Mouse (Mus musculus): ENCODE data around the gene Ccdc78.

Gene Ccdc78

DNA sequence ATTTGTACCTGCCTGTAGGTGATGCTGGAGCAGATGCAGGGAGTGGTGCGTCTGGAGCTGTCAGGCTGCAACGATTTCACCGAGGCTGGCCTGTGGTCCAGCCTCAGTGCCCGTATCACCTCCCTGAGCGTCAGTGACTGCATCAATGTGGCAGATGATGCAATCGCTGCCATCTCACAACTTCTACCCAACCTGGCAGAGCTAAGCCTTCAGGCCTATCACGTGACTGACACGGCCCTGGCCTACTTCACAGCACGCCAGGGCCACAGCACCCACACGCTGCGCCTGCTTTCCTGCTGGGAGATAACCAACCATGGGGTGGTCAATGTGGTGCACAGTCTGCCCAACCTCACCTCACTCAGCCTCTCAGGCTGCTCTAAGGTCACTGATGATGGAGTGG, 31.3 kb downstream of the Ccdc78 start:
- no peak for DNase-seq

DNA sequence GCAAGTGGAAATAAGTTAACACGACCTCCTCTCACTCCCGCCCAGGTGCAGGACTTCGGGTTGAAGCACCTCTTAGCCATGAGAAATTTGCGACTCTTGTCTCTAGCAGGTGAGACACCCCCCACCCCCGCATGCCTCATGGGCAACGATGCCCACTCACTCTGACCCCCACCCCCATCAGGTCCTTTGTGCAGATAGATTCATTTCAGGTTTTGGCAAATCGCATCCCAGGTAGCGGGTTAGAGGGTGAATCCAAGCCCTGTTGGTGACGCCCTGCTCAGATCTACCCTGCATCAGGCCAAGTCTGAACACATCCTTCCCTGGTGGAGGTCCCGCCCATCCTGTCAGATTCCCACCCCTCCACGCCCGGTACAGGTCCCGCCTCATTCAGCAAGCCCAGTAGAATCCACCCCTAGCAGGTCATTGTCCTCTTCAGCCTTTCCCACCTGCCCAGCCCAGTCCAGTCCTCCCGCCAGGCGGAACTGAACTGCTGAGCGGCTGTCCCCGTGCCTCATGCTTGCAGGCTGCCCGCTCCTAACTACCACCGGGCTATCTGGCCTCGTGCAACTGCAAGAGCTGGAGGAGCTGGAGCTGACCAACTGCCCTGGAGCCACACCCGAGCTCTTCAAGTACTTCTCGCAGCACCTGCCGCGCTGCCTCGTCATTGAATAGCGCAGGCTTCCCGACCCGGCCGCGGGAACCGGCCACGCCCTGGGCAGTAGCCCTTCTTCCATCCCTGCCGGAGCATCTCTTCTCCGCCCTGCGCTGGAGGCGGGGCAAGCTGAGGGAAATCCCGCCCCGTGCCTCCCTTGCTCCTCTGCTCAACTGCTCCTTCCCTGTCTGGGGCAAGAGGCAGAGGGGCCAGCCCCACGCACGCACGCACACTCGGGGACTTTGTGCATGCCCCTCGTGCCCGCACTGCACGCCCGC, 32.7 kb downstream of the Ccdc78 start:
- peak; percentile 46 for DNase-seq

DNA sequence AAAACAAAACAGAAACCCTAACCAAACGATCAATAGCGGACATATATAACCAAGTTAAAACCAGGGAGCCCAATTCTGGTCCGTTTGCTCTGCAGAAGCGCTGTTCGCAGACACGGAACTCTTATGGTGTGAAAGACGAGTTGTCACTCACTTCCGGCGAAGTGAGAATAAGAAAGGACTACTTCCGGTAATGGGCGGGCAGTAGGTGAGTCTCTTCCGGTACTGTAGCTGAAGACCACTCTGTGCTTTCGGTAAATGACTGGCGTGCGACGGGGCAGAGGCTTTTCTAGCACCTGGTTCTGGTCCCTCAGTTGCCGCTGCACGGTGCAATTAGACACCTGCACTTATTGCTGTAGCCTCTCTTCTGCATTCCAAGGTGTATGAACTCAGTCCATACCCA, 37.1 kb downstream of the Ccdc78 start, which contains the start of gene Wdr24:
Gene Wdr24 (plus strand): TSS at position 176 of the 400 bp plus-strand sequence.
- peak; percentile 93 for DNase-seq

DNA sequence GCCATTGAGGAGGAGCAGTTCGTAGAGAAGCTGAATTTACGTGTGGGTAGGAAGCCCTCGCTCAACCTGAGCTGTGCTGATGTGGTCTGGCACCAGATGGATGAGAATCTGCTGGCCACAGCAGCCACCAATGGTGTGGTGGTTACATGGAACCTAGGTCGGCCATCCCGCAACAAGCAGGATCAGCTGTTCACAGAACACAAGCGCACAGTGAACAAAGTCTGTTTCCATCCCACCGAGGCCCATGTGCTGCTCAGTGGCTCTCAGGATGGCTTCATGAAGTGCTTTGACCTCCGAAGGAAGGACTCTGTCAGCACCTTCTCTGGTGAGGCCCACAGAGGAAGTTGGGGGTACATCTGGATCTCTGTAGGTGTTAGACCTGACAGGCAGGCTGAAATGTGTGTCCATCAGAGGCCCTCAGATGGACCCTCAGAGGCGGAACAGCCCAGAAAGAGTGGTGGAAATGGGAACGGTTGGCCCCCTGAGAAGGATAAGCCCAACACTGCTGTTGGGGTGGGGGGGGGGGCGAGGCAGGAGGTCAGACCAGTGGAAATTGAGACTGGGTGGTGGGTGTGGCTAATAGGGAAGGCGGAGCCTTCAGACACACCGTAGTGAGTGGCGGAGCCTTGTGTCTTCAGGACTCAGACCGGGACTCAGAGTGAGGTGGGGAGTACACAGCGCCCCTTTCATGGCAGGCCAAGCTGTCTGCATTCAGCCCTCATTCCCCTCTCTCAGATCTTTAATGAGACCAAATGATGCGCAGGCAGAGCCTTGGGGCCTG, 38.2 kb downstream of the Ccdc78 start:
- DNase-seq, result no peak

DNA sequence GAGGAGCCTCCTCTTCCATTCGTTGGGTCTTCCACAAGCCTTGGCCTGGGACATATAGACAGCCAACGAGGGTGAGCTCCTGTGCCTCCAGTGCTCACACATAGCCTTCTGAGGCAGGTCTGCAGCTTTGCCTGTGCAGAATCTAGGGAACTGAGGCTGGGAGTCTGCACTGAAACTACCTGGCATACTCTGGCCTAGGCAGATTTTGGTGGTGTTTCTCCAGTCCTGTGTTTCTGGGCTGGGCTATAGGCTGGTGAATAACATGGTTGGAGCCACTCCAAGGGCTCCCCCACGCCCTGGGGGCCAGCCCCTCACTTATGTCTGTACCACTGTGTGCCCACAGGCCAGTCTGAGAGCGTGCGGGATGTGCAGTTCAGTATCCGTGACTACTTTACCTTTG, 38.9 kb downstream of the Ccdc78 start:
- no peak for DNase-seq

DNA sequence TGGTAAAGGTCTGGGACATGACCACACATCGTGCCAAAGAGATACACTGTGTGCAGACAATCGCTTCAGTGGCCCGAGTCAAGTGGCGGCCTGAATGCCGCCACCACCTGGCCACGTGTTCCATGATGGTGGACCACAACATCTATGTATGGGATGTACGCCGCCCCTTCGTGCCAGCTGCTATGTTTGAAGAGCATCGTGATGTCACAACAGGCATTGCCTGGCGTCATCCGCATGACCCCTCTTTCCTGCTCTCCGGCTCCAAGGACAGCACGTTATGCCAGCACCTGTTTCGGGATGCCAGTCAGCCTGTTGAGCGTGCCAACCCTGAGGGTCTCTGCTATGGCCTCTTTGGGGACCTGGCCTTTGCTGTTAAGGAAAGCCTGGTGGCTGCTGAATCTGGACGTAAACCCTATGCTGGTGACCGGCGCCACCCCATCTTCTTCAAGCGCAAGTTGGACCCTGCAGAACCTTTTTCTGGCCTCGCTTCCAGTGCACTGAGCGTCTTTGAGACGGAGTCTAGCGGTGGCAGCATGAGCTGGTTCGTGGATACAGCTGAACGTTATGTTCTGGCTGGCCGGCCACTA, 39.7 kb downstream of the Ccdc78 start:
- no peak for DNase-seq

DNA sequence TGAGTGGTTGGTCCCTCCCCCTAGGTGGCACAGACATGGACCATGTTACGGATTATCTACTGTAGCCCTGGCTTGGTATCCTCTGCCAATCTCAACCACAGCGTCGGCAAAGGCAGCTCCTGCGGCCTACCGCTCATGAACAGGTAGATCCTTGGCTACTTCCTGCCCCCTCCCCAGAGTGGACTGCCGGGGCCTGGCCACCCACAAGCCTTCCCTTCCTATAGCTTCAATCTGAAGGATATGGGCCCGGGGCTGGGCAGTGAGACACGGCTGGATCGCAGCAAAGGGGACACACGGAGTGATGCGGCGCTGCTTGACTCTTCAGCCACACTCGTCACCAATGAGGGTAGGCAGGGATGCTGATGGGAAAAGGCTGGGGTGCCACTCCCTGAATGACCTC, 40.6 kb downstream of the Ccdc78 start:
- DNase-seq, result no peak

DNA sequence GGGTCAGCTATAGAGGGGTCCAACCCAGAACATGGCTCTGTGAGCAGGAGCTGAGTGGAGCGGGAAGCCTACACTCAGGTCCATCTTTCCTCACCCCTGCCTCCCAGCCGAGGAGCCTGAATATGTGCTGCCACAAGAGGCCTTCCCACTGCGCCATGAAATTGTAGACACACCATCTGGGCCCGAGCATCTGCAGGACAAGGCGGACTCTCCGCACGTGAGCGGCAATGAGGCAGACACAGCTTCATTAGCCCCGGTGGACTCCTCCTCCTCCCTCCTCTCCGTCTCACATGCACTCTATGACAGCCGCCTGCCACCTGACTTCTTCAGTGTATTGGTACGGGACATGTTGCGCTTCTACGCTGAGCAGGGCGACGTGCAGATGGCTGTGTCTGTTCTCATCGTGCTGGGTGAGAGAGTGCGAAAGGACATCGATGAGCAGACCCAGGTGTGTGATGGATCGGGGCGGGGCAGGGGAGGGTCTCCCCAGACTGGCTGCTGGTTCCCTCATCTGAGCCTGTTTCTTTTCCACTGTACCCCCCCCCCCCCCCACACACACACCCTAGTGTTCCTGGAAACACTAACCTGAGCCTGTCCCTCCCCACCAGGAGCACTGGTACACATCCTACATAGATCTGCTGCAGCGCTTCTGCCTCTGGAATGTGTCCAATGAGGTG, 41.3 kb downstream of the Ccdc78 start:
- DNase-seq, result no peak

DNA sequence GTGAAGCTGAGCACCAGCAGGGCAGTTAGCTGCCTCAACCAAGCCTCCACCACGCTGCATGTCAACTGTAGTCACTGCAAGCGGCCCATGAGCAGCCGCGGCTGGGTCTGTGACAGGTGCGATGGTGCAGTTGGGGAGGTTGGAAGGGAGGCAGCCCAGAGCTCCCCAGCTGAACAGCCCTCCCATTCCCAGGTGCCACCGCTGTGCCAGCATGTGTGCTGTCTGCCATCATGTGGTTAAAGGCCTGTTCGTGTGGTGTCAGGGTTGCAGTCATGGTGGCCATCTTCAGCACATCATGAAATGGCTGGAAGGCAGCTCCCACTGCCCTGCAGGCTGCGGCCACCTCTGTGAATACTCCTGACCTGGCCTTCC, 41.8 kb downstream of the Ccdc78 start:
- no peak for DNase-seq

DNA sequence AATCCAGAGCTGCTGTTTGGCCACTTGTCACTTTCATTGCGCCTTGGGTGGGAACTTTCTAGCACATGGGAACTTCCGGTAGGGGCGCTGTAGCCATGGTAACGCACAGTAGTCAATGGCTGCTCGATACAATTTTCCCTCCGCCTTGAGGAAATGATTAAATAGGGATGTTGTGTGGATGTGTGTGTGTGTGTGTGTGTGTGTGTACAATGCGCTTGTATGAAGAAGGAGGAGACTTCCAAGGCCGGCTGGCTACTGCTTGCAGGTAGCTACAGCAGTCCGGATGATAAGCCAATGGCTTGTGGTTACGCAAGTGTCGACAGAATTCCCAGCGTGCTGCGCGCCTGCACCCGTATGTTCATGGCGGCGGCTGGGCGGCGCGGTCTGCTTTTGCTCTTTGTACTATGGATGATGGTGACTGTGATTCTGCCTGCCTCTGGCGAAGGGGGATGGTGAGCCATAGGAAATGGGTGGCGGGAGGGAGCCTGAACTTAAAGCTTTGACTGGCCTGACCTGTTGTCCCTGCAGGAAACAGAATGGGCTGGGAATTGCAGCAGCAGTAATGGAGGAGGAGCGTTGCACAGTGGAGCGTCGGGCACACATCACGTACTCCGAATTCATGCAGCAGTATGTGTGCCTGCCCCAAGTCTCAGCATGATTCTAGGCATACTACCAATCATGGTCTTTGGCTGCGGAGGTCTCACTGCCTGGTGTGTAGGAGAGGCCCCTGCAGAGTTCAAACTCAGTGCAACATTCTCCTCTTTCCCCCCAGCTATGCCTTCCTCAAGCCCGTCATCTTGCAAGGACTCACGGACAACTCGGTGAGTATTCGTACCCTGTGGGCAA, 42.6 kb downstream of the Ccdc78 start, which contains the start of gene Jmjd8:
Gene Jmjd8 (plus strand): TSS at position 156 of the 846 bp plus-strand sequence.
- DNase-seq, result peak; percentile 91

DNA sequence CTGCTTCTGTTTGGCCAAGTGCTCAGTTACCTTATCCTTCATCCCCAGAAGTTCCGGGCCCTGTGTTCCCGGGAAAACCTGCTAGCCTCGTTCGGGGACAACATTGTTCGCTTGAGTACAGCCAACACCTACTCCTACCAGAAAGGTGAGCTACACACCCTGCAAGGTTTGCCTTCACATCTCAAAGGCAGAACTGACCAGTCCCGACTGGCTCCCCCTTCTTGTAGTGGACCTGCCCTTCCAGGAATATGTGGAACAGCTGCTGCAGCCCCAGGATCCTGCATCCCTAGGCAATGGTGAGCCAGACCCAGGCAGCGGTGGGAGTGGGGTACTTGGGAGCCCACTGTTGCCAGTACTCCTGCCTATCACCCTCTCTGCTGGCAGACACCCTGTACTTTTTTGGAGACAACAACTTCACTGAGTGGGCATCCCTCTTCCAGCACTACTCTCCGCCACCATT, 43.2 kb downstream of the Ccdc78 start:
- peak; percentile 6 for DNase-seq

DNA sequence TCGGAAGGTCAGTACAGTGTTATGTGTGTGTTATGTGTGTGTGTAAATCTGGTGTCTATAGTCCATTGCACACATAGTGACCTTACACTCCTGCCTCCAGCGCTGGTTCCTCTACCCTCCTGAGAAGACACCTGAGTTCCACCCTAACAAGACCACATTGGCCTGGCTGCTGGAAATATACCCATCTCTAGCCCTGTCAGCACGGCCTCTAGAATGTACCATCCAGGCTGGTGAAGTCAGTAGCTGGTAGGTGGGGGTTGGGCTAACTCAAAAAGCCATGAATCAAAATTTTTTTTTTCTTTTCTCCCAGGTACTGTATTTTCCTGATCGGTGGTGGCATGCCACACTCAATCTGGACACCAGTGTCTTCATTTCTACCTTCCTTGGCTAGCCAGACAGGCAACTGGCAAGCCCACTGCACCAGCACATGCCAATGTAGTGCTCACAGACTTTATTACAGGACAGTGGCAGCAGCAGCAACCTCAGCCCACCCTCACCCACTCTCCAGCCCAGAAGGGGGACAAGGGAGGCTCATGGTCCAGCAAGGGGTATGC, 43.9 kb downstream of the Ccdc78 start:
- no peak for DNase-seq

DNA sequence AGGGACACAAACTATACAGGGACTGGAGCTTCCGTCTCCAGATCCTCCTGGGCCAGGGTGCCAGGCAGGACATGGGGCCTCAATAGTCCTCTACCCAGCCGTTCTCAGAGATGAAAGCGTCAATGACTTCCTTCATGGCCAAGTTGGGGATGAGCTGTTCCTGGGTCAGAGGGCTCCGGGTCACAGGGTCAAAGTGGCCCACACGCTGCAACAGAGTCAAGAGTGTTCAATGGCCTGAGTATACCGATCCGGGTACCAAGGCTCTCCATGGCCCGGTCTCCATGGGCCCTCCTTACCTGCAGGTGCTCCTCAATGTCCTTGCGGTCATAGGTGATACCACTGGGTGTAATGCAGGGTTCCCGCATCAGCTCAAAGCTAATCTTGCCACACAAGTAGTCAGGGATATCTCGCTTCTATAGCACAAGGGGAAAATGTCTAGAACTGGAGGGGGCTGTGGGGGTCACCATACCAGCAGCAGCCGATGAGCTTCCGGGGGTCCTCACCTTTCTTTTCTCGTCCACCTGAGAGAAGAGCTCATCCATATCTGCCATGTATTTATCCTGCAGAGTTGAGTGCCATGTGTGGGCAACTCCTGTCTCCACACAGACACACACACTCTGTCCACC, 44.5 kb downstream of the Ccdc78 start:
- no peak for DNase-seq

DNA sequence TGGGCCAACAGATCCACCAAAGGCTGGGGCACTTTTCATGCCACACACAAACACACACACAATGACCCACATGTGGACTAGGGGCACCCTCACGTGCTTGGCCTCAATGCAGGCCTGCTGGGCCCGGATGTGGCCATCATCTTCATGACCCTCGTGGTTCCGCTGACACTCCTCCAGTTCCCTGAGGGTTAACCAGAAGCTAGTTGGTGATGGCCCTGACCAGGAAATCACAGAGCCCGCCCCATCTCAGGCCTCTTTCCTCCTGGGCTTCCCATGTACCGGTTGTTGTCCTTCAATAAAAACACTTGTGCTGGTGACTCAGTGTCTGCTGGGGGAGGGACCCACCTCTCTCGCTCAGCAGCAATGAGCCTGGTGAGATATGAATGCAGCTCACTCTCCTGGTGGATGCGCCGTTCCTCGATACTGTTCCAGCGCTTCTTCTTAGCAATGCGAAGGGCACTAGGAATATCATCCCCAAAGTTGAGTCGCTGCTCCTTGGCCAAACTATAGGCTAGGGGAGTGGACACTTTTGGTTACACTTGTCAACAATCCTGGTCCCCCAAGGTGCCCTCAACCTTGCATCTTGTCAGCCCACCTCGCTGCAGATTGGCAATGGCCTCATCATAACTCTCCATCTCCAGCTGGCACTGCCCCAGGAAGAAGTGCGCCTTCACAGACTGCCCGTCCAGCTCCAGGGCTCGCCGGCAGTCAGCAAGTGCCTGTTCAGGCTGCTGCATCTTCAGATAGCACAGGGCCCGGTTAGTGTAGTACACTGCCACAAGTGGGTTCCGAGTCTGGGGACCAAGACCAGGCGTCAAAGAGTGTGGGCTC, 45.3 kb downstream of the Ccdc78 start:
- no peak for DNase-seq

DNA sequence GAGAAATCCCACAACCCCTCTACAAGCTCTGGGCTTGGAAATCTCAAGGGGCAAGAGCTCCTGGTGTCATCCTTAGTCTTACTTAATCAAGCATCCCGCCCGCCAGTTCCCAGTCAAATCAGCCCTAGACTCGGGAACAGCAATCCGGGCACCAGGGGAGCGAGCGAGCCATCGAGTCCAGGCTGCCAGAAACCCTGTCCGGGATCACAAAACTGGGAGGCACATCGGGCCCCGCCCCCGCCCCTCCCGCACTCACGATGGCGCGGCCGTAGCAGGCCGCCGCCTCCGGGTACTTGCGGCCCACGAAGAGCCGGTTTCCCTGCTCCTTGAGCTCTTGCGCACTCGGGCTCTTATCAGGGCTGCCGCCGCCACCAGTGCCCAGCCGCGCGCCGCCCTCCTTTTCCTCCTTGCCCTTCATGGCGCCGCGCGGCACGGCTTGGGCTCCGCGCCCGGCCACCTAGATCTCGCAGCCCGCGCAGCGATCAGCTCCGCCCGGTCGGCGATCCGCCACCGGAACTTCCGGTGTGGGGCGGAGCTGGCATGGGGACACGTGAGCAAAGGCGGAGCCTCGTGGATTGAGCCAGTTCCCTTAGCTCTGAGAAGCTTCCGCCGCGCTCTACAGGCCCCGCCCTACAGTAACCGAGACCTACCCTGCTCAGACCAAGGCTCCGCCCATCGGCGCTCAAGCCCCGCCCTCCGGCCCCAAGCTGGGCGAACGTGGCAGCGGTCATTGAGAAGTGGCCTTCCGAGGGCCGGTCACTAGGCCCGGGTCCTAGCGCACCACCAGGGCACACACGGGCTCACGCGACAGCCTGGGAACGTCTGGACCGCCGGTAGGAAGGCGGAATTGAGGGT, 46.3 kb downstream of the Ccdc78 start:
- peak; percentile 100 for DNase-seq

DNA sequence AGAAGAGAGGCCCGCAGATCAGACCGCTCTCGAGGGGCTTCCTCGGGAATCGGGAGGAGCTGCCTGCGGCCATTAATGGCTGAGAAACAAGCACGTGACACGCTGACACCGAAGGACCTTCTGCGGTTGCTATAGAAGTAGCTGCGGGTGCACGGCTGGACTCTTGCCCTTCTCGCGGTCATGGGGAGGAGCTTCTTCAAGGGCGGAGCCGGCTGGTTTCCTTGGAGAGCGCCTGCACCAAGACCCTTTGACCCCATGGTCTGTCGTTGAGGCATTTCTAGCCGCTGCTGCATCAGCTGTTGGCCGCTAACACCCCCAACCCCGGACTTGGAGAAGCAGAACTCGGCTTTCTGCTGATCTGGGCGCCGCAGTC, 46.9 kb downstream of the Ccdc78 start, which contains the start of gene Stub1:
Gene Stub1 (minus strand): TSS at position 114 of the 373 bp plus-strand sequence.
- DNase-seq, result peak; percentile 96

DNA sequence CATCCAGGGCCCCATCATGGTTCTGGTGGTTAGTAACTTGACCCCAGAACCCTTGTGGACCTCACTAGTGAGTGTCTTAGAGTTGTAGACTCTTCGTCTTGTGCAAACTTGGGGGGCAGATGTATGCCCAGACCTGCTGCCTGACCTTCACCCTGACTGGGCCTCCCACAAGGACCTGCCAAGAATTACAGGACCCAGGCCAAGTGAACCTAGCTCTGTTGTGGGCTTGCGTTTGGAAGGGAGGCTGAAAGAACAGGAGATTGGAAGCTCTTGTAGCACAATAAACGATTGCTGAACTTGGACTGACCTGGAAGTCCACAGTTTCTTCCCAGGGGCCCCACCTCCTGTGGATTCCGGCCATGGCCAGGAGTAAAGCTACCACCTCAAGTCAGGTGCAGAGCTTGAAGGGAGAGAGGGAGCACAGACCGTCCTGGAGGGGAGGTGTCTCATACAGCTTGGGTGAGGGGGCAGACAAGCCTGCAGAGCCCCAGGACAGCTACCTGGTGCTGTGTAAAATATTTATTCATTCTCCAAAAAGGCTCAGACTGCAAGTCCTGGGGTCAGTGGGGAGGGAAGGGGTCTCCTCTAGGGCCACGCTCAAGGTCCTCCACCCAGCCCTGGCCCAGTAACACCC, 47.7 kb downstream of the Ccdc78 start:
- DNase-seq, result no peak

DNA sequence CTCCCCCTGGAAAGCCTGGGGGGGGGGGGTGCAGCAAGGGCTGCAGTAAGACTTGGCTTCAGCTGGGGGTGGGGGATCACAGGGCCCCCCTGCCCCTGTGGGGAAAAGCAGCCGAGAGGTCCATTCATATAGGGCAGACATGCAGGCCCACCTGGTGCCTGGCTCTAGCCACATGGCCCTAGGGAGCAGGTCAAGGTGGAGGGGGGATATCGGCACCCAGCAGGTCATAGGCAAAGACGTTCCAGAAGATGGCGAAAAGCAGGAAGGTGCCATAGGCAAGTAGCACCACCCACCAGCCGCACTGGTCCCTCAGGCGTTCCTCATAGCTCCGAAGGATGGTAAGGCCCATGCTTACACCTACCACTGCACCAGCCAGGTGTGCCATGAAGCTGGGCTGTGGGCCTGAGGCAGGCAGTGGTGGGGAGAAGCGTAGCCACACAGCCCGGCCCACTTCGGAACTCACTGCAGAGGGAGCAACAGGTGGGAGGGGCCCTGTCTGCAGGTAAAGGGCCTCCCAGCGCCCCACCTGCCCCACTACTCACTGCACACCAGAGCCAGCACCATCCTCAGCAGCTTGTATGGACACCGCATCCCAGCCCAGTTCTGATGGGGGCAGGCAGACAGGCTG, 48.3 kb downstream of the Ccdc78 start:
- no peak for DNase-seq
